Mouse (Mus musculus): ENCODE results near the gene Actl6b. TPM values are rescaled to one million over a fixed set of nuclear protein-coding genes. Genes with fewer than 3 reads are reported as not detected.

Gene Actl6b
- polyA plus RNA-seq, 1 experiment from 2014 or later, result 204 TPM

- DNase-seq (ENCODE audit: low spot score), result no peak
- WGBS, result 91% methylated on average over 2 of the region's 2 CpGs
- Histone ChIP-seq H3K27ac (no peak overlapping the region), H3K27me3 (ENCODE audit: control insufficient read depth, insufficient read depth, low read length) (no peaks in the 10 kb centered on the region), H3K4me2 (replicated peaks) (no peak overlapping the region), H3K4me3 (replicated peaks; ENCODE audit: low read length) (no peak overlapping the region), H3K36me3 (replicated peaks; ENCODE audit: control insufficient read depth, insufficient read depth) (no peaks in the 10 kb centered on the region), H3K9me3 (ENCODE audit: control insufficient read depth, low read length) (no peaks in the 10 kb centered on the region), H3K4me1 (replicated peaks; ENCODE audit: control insufficient read depth, insufficient read depth, low read length) (peaks cover 9% of the 10 kb centered on the region), H3K9ac (no peak overlapping the region)
- no peak for ATAC-seq (ENCODE audit: low FRiP score)
Observed at GRCm38 (mm10) chr5:137549840-137550239, 3.5 kb upstream of the Actl6b start.

- no peak for ATAC-seq (ENCODE audit: low FRiP score)
- Histone ChIP-seq H3K4me1 (replicated peaks; ENCODE audit: control insufficient read depth, insufficient read depth, low read length) (peaks cover 11% of the 10 kb centered on the region), H3K4me2 (replicated peaks) (no peak overlapping the region), H3K4me3 (replicated peaks; ENCODE audit: low read length) (no peak overlapping the region), H3K9me3 (ENCODE audit: control insufficient read depth, low read length) (no peaks in the 10 kb centered on the region), H3K27ac (no peak overlapping the region), H3K36me3 (replicated peaks; ENCODE audit: control insufficient read depth, insufficient read depth) (no peaks in the 10 kb centered on the region), H3K27me3 (ENCODE audit: control insufficient read depth, insufficient read depth, low read length) (no peaks in the 10 kb centered on the region), H3K9ac (no peak overlapping the region)
- WGBS, result 76% methylated on average over 5 of the region's 5 CpGs
- DNase-seq (ENCODE audit: low spot score), result no peak
Observed at GRCm38 (mm10) chr5:137551119-137551518, 2.2 kb upstream of the Actl6b start.

- Histone ChIP-seq H3K9ac (peak overlapping the region; percentile 86), H3K27ac (peak overlapping the region; percentile 87), H3K4me2 (replicated peaks) (peak overlapping the region; percentile 83), H3K36me3 (replicated peaks; ENCODE audit: control insufficient read depth, insufficient read depth) (no peaks in the 10 kb centered on the region), H3K9me3 (ENCODE audit: control insufficient read depth, low read length) (no peaks in the 10 kb centered on the region), H3K4me1 (replicated peaks; ENCODE audit: control insufficient read depth, insufficient read depth, low read length) (peaks cover 11% of the 10 kb centered on the region), H3K27me3 (ENCODE audit: control insufficient read depth, insufficient read depth, low read length) (no peaks in the 10 kb centered on the region), H3K4me3 (replicated peaks; ENCODE audit: low read length) (peak overlapping the region; percentile 69)
- WGBS, result 21% methylated on average over 6 of the region's 6 CpGs
- DNase-seq (ENCODE audit: low spot score) (no peak), ATAC-seq (ENCODE audit: low FRiP score) (peak; percentile 58)
Observed at GRCm38 (mm10) chr5:137553000-137553399, 317 bp upstream of the Actl6b start.

- Histone ChIP-seq H3K9ac (peak overlapping the region; percentile 86), H3K36me3 (replicated peaks; ENCODE audit: control insufficient read depth, insufficient read depth) (no peaks in the 10 kb centered on the region), H3K9me3 (ENCODE audit: control insufficient read depth, low read length) (no peaks in the 10 kb centered on the region), H3K4me2 (replicated peaks) (peak overlapping the region; percentile 83), H3K27me3 (ENCODE audit: control insufficient read depth, insufficient read depth, low read length) (no peaks in the 10 kb centered on the region), H3K4me1 (replicated peaks; ENCODE audit: control insufficient read depth, insufficient read depth, low read length) (peaks cover 11% of the 10 kb centered on the region), H3K4me3 (replicated peaks; ENCODE audit: low read length) (peak overlapping the region; percentile 69), H3K27ac (peak overlapping the region; percentile 87)
- DNase-seq (ENCODE audit: low spot score), result no peak
- 0 out of 2 replicates have a peak, but pooled peaks have one; percentile 19 for ATAC-seq (ENCODE audit: low FRiP score)
- 42% methylated on average over 11 of the region's 11 CpGs for WGBS
Observed at GRCm38 (mm10) chr5:137553898-137554297, 581 bp downstream of the Actl6b start.

GRCm38 (mm10) chr5:137561556-137561955 lies 8.2 kb downstream of the Actl6b start:
- Histone ChIP-seq H3K4me2 (replicated peaks) (no peak overlapping the region), H3K4me1 (replicated peaks; ENCODE audit: control insufficient read depth, insufficient read depth, low read length) (no peaks in the 10 kb centered on the region), H3K9ac (no peak overlapping the region), H3K4me3 (replicated peaks; ENCODE audit: low read length) (no peak overlapping the region), H3K9me3 (ENCODE audit: control insufficient read depth, low read length) (no peaks in the 10 kb centered on the region), H3K27ac (no peak overlapping the region), H3K27me3 (ENCODE audit: control insufficient read depth, insufficient read depth, low read length) (no peaks in the 10 kb centered on the region), H3K36me3 (replicated peaks; ENCODE audit: control insufficient read depth, insufficient read depth) (peaks cover 34% of the 10 kb centered on the region)
- WGBS, result 51% methylated on average over 6 of the region's 6 CpGs
- ATAC-seq (ENCODE audit: low FRiP score) (no peak), DNase-seq (ENCODE audit: low spot score) (no peak)

GRCm38 (mm10) chr5:137562965-137563364 lies 9.6 kb downstream of the Actl6b start:
- Histone ChIP-seq H3K9ac (no peak overlapping the region), H3K9me3 (ENCODE audit: control insufficient read depth, low read length) (no peaks in the 10 kb centered on the region), H3K27ac (no peak overlapping the region), H3K27me3 (ENCODE audit: control insufficient read depth, insufficient read depth, low read length) (no peaks in the 10 kb centered on the region), H3K36me3 (replicated peaks; ENCODE audit: control insufficient read depth, insufficient read depth) (peaks cover 41% of the 10 kb centered on the region), H3K4me3 (replicated peaks; ENCODE audit: low read length) (no peak overlapping the region), H3K4me2 (replicated peaks) (no peak overlapping the region), H3K4me1 (replicated peaks; ENCODE audit: control insufficient read depth, insufficient read depth, low read length) (no peaks in the 10 kb centered on the region)
- no peak for DNase-seq (ENCODE audit: low spot score)
- WGBS, result 72% methylated on average over 10 of the region's 10 CpGs
- no peak for ATAC-seq (ENCODE audit: low FRiP score)

GRCm38 (mm10) chr5:137565744-137566143 lies 12.4 kb downstream of the Actl6b start:
- no peaks in the 10 kb centered on the region for H3K4me1 ChIP-seq (replicated peaks; ENCODE audit: control insufficient read depth, insufficient read depth, low read length)
- DNase-seq (ENCODE audit: low spot score), result no peak
- H3K27me3 ChIP-seq (ENCODE audit: control insufficient read depth, insufficient read depth, low read length), result no peaks in the 10 kb centered on the region
- ATAC-seq (ENCODE audit: low FRiP score), result no peak
- no peak overlapping the region for H3K4me2 ChIP-seq (replicated peaks)
- H3K27ac ChIP-seq, result no peak overlapping the region
- H3K9ac ChIP-seq, result no peak overlapping the region
- 67% methylated on average over 6 of the region's 6 CpGs for WGBS
- H3K4me3 ChIP-seq (replicated peaks; ENCODE audit: low read length), result no peak overlapping the region
- H3K36me3 ChIP-seq (replicated peaks; ENCODE audit: control insufficient read depth, insufficient read depth), result peaks cover 34% of the 10 kb centered on the region
- H3K9me3 ChIP-seq (ENCODE audit: control insufficient read depth, low read length), result no peaks in the 10 kb centered on the region

GRCm38 (mm10) chr5:137566416-137566815 lies 13.1 kb downstream of the Actl6b start:
- no peak overlapping the region for H3K4me2 ChIP-seq (replicated peaks)
- DNase-seq (ENCODE audit: low spot score) (no peak), ATAC-seq (ENCODE audit: low FRiP score) (no peak)
- H3K4me3 ChIP-seq (replicated peaks; ENCODE audit: low read length), result no peak overlapping the region
- no peaks in the 10 kb centered on the region for H3K27me3 ChIP-seq (ENCODE audit: control insufficient read depth, insufficient read depth, low read length)
- no peak overlapping the region for H3K27ac ChIP-seq
- WGBS, result 92% methylated on average over 5 of the region's 5 CpGs
- H3K4me1 ChIP-seq (replicated peaks; ENCODE audit: control insufficient read depth, insufficient read depth, low read length), result no peaks in the 10 kb centered on the region
- H3K9me3 ChIP-seq (ENCODE audit: control insufficient read depth, low read length), result no peaks in the 10 kb centered on the region
- no peak overlapping the region for H3K9ac ChIP-seq
- H3K36me3 ChIP-seq (replicated peaks; ENCODE audit: control insufficient read depth, insufficient read depth), result peaks cover 34% of the 10 kb centered on the region

GRCm38 (mm10) chr5:137568223-137568798 lies 15.0 kb downstream of the Actl6b start:
- Histone ChIP-seq H3K27ac (no peak overlapping the region), H3K4me1 (replicated peaks; ENCODE audit: control insufficient read depth, insufficient read depth, low read length) (no peaks in the 10 kb centered on the region), H3K4me3 (replicated peaks; ENCODE audit: low read length) (no peak overlapping the region), H3K9me3 (ENCODE audit: control insufficient read depth, low read length) (no peaks in the 10 kb centered on the region), H3K36me3 (replicated peaks; ENCODE audit: control insufficient read depth, insufficient read depth) (peaks cover 26% of the 10 kb centered on the region), H3K9ac (no peak overlapping the region), H3K4me2 (replicated peaks) (no peak overlapping the region), H3K27me3 (ENCODE audit: control insufficient read depth, insufficient read depth, low read length) (no peaks in the 10 kb centered on the region)
- 81% methylated on average over 8 of the region's 8 CpGs for WGBS
- no peak for ATAC-seq (ENCODE audit: low FRiP score)
- DNase-seq (ENCODE audit: low spot score), result no peak

GRCm38 (mm10) chr5:137569031-137569430 lies 15.7 kb downstream of the Actl6b start:
- WGBS, result 82% methylated on average over 12 of the region's 12 CpGs
- H3K9ac ChIP-seq, result no peak overlapping the region
- no peak overlapping the region for H3K4me2 ChIP-seq (replicated peaks)
- no peak for DNase-seq (ENCODE audit: low spot score)
- H3K4me1 ChIP-seq (replicated peaks; ENCODE audit: control insufficient read depth, insufficient read depth, low read length), result no peaks in the 10 kb centered on the region
- H3K27ac ChIP-seq, result no peak overlapping the region
- ATAC-seq (ENCODE audit: low FRiP score), result no peak
- H3K9me3 ChIP-seq (ENCODE audit: control insufficient read depth, low read length), result no peaks in the 10 kb centered on the region
- no peak overlapping the region for H3K4me3 ChIP-seq (replicated peaks; ENCODE audit: low read length)
- no peaks in the 10 kb centered on the region for H3K27me3 ChIP-seq (ENCODE audit: control insufficient read depth, insufficient read depth, low read length)
- peaks cover 25% of the 10 kb centered on the region for H3K36me3 ChIP-seq (replicated peaks; ENCODE audit: control insufficient read depth, insufficient read depth)
